Mouse (Mus musculus) R1 (cell line): ENCODE results near the gene Madd.
A peak's percentile ranks its signal among the peaks of the same experiment; 100 is the strongest.

Experiments
- DNase-seq: peaks from one replicate; pipeline ENCODE4 v3.0.0-alpha.2; 2018; ENCODE audit warnings: low read depth, low spot score

Gene Madd

DNA sequence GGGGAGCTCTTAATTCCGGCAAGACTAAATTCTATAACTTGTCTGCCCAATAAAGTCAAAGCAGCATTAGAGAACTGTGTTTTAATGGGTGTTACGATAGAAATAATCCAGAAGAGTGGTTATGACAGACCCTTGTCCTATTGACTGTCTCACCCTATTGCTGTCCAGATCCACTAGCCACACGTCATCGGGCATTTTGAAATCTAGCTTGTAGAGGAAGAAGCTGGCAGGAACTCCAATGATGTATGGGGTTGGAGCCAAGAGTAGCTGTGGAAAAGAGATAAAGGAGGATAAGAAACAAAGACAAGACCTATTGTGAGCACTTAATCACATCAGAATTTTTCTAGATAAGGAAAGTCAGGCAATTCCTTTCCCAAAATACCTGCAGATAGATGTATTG is 8.1 kb downstream of the Madd start:
- no peak for DNase-seq

DNA sequence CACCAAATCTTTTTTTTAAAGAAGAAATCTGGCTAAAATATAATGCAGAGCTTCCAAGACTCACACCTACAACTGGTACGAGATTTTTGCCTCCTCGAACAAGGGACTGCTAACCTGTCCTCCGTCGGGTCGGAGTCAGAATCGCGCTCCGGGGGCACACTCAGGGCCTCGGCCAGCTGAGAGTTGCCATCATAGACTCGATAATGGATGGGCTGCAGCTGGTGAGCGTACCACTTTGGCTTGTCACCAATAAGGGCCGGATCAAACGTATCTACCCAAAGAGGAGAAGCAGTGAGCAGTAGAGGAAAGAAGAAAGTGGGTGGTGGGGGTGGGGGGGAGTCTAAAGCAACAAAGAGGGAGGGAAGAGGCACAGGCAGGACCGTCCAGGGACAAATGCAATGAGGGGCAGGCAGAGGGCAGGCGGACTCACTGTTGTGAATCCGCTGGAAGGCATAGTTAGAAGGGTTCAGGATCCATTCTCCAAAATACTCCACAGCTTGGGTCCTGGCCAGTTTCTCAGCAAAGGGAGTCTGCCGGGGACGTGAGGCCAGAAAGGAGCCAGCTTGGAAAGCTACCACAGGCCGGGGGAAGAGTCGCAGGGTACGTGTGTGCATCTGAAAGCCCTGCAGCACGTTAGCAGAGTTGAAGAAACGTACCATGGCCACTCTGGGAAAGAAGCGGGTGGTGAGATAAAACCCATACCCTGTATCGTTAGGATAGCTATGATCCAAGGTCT is 13.9 kb downstream of the Madd start:
- DNase-seq: no peak

DNA sequence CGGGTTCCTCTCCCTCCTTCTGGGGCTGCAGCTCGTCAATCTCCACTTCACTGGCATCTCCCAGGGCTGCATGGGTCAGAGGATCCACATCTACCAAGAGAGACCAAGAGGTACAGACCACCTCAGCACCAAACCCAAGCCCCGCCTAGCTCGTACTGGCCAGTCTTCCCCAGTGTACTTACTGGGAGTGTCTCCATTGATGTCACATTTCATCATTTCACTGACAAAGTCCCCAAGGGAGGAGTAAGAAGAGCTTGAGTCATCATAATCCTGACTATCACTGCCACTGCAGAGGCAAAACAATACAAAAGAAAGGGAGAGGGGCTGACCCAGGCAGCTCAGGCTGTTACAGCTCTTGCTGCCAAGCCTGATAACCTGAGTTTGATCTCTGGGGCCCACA is 16.0 kb downstream of the Madd start:
- no peak for DNase-seq

DNA sequence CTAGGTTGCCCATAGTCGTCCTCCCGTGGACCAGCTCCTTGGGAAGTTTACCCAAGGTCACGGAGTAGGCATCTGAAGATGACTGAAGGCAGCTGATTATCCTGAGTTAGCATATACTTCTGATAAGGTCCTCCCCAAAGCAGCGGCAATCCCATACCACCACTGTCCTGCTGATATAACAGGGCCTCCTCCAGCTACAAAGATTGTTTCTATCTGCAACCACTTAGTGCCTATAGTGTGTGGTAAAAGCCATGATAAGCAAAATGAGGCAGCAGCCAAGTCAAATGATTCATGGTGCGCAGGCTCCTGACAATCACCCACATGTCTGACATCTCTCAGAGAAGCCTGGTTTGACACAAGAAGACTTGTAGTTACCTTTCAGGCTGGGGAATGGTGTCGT is 18.6 kb downstream of the Madd start:
- no peak for DNase-seq

DNA sequence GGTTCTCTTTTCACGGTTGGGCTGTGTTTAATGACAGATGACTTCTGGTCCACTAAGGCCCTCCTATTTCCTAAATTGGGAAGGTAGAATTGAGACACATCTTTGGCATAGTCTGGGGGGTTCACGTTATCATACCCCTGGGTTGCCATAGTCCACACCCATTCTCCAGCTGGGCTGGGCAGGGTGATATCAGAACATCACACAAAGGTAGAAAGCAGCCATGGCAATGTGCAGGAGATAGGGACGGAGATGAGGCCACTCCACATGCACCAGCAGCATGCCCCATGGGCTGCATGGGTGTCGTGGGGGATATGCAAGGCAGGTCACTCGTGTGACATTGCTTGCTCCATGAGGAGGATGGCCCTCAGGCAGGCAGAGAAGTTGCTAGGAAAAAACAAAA is 20.1 kb downstream of the Madd start:
- DNase-seq: no peak

DNA sequence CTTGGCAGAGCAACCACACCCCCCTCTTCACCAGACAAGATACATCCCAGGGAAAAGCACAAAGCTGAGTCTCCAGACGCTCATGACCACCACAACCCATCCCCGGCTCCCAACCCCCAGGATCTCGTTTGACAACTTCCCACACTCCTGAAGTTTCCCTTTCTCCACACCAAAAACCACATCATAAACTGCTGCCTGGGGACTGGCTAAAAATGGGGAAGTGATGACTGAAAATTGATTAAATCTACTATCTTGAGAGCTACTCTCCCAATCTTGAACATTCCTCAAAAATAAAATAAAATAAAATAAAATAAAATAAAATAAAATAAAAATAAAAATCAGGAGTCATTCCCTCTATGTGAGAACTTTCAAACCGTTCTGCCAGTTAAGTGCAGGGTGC is 20.7 kb downstream of the Madd start:
- no peak for DNase-seq

DNA sequence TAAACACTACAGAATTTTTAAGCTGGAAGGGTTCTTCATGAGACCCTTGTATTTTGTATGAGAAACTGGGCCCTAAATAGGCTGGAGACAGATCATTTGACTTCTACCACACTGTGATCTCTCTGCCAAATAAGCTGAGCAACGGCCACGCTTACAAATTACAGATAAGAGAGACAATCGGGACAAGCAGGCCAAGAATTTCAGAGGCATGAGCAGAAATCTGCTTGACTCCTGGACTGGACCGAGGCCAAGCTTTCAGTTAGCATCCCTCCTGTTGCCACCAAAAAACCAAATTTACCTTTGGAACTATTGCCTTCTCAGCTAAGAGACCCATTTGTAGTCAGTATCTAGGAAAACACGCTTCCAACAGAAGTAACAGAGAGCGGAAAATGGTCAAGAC is 23.0 kb downstream of the Madd start:
- no peak for DNase-seq

DNA sequence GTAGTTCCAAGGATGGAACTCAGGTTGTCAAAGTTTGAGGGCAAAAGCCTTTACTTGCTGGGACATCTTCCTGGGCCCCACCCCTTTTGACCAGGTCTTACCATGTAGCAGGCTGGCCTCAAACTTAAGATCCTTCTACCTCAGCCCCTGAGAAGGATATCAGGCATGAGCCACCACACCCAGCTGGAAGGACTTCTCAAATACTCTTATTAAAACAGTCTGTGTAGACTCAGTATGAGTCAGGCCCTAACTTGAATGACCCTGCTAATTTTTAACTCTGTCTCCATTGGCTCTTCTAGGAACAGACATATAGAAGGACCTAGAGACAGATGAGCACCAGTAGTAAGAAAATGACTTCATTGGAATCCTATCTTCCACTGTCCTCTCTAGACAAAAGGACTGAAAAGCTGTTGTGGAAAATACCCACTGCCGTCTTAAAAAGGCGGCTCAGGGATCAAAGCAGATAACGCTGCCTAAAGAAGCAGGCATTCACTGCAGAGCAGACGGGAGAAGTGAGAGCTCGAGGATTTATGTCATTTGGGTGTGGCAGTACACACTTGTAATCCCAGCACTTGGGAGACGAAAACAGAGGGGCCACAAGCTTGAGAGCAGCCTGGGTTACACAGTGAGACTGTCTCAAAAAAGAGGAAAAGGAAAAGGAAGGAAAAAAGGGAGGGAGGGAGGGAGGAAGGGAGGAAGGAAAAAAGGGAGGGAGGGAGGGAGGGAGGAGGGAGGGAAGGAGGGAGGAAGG is 26.5 kb downstream of the Madd start:
- no peak for DNase-seq

DNA sequence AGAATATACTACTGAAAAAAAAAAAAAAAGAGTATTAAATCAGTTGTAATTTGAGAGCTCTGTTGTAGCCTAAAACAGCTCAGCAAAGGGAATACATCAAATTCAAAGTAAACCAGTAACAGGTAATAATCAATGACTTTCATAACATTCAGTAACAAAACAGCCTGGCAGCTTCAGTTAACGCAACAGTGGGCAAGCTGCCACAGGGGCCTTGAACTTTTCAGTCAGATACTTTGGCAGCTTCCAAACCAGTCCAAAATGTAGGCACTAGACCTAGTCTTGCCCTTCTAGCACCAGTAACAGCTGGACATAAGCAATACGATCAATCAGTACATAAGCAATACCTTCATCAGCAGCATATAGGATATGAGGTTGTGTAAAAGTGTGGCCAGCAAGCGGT is 29.5 kb downstream of the Madd start:
- no peak for DNase-seq

DNA sequence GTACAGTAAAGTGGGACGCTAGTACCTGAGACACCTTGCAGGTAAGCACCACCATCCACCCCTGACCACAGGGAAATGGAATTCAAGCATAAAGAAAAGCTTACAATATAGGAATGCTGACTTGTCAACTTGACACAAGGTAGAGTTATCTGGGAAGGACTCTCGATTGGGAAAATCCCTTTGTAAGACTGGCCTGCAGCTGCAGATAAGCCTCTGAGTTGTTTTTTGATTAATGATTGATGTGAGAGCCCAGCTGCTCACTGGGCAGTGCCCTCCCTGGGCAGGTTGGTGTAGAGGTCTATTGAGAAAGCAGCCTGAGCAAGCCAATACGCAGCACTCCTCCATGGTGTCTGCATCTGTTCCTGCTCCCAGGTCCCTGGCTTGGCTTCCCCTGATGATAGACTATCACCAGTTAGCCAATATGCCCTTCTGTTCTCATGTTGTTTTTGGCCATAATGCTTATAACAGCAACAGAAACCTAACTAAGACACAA is 30.7 kb downstream of the Madd start:
- no peak for DNase-seq

DNA sequence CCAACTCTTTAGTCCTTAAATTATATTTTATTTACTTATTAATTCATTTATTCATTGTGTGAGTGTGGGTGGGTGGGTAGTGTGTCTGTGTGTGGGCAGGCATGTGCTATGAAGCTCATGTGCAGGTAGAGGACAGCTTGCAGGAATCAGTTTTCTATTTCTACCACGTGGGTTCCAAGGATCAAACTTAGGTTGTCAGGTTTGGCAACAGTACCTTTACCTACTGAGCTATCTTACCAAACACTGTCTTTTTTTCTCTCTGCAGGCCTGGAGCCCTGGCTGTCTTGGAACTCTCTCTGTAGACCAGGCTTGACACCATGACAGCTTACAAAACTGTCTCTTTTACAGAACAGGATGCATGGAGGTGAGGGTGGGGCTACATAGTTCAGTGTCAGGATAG is 32.3 kb downstream of the Madd start:
- no peak for DNase-seq

DNA sequence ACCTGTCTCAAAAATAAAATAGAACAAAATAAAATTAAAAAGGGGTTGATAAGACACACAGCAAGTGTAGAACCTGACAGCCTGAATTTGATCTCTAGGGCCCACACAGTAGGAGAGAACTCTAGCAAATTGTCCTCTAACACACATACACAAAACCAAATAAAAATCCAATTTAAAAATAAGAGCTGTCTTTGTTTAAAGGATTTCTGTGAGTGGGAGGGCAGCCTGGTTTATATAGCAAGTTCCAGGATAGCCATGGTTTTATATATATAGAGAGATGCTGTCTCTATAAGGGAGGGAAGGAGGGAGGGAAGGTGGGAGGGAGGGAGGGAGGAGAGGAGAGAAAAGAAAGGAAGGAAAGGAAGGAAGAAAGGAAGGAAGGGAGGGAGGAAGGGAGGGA is 35.5 kb downstream of the Madd start:
- DNase-seq: no peak

DNA sequence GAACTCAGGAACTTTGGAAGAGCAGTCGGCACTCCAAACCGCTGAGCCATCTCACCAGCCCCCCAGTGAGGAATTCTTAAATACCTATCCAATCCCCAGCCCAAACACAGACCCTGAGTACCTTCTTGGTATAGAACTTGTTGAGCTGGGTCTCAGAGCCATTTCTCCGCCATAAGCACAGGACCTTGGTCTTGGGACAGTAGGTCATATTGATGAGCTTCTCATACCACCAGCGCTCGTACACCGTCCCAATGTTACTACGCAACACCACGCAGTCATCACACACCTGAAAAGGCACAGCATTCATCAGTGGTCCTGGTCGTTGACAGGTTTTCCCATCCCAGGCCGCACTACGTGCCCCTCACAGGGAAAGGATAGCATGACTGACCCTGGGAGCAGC is 40.2 kb downstream of the Madd start:
- no peak for DNase-seq

DNA sequence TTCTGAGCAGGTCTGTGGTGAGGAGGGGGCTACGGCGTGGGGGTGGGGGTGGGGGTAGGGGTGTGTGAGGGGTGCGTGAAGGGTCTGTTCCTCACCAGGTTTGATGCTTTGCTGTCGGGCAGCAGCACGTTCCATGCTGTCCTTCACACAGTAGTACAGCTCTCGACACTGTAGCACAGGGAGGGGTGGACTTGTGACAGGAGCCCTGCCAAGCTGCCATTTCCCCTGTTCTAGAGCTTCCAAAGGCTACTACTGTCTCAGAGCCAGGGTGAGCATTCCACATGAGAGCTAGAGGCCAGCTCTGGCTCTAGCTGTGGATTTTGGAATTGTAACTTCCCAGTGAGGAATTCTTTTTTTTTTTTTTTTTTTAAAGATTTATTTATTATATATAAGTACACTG is 40.7 kb downstream of the Madd start:
- no peak for DNase-seq

DNA sequence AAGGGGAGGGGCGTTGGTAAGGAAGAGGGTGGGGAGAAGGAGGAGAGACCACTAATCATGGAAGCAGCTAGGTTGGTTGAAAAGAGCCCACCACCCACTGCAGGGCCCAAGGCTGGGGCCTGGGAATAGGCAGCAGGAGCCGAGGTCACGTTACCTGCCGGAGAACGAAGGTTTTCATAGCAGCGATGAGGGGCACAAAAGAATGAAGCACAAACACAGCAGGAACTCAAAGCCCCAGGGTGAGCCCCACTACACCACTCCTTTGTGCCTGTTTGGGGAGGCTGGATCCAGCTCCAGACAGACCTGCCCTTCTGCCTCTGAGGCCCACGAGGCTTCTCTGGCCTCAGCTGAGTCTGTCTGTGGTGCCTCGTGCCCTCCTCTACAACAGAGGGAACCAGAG is 43.9 kb downstream of the Madd start:
- peak; percentile 49 for DNase-seq

DNA sequence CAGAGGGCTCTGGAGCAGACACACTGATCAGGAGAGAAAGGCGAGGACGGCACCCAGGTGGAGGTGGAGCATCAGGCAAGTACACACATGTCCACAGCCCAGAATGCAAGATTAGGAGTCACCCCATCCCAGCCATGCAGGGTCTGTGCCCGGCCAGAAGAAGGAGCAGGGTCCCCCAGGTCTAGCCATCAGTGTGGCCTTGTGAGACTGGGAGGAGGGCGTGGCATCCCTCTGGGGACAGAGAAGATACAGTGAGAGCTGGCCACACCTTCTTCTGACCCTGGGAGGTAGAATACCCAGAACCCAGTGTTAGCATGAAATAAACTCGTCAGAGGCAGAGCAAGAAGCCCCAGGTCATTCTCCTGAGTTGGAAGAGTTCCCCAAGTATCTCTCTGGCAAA is 44.3 kb downstream of the Madd start:
- DNase-seq: peak; percentile 32

DNA sequence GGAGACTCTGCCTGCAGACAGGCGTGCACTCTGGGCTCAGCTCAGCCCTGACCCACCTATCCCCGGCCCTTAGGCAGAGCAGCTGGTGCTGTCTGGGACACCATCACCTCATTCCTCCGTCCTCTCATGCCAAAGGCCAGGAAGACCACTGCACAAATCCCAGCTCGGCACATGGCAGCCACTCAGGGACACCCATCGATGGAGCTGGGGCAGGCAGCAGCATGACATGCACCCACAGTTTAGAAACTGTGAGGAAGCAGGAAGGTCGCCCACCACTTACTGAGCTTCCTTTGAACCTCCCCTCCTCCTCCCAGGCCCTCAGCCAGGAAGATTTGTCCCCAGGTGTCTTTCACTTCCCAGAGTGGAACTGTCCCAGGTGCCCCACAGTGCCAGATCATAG is 46.2 kb downstream of the Madd start:
- DNase-seq: no peak

DNA sequence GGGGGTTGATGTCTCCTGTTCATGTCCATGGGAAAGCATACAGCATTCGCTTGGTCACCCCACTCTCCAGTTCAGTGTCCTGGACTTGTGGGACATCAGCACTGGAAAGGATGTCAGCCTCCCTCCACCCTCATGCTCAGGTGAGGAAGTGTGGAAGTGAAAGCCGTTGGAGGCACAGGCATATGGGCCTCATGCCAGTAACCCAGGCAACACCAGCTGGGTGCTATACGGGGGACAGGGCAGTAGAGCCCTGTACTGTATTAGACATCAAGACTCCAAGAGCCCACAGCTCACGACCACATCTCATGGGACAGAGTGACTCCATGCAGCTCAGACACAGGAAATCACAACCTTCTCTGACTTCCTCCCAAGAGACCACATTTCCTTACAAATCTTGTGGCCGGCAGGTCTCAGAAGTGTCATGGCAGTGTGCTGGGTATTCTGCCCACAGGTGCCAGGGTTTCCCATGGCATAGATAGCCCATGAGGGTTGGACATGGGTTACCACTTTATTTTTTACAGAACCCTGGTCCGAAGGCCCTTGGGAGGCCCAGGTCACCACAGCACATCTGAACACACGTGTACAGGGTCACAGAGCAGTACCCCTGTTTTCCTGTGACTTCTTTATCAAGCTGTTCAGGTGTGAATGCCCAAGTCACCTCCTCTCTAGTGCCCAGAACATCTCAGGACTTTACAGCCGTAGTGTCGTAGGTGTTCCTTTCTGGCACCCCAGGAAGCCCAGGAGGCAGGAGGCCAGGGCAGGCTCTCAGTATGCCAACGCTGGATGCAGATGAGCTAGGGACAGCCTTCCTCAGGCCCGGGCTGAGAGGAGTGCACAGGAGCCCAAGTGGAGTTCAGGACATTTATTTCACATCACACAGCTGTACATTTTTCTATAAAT is 46.9 kb downstream of the Madd start:
- DNase-seq: no peak

DNA sequence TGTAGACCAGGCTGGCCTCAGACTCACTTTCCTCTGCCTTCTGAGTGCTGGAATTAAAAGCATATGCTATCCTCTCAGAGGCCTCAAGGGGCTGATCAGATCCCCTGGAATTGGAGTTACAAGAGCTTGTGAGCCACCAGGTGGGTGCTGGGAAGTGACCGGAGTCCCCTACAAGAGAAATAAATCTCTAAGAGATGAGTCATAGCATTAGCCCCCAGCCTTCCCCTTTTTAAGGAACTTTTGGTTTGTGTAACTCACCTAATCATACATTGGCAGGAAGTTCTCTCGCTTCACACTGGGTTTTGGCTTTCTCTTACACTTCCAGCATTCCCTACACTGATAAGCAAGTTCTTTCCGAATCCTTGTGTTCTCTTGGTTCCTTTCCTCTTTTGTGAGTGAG is 51.6 kb downstream of the Madd start:
- no peak for DNase-seq

DNA sequence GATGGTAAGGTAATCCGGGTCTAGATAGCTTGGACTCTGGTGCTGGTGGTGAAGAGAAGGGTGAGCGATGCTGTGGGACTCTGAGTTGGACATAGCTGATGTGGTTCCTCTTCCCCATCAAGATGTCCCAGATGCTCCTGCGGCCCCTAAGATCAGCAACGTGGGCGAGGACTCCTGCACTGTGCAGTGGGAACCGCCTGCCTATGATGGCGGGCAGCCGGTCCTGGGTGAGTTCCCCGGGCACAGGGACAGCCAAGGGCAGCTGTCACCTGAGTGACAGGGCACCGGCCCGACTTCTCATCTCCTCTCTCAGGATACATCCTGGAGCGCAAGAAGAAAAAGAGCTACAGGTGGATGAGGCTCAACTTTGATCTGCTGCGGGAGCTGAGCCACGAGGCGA is 52.4 kb downstream of the Madd start:
- DNase-seq: no peak

DNA sequence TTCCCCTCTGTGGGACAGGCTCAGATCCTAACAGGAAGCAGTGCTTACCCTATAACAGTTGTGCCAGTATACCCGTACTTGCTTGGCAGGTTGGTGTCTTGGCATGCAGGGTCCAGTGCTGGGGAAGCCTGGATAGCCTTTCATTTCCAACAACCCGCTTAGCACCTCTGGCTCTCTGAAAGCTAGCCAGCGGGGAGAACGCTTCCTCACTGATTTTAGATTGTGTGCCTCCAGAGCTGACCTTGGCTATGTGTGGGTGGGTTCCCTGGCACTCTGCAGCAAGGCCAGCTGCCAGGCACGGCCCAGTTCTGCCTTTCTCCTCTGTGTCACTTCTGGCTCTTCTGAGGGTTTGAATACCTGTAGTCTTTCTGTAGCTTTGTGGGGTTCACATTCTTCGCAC is 53.5 kb downstream of the Madd start:
- no peak for DNase-seq

DNA sequence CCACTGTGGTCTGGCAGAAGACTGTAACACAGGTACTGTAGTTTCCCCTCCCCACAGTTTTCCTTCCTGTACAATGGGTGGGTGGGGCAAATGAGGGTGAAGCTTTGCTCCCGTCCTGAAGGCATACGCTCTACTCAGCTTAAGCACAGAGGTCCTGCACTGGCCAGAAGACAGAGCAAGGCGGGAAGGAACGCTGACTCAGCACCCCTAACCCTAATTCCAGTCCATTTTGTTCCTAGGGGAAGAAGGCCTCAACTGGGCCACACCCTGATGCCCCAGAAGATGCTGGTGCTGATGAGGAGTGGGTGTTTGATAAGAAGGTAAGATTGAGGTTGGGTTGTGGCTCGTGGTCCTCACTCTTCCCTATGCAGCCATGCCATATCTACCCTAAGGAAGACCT is 54.9 kb downstream of the Madd start:
- no peak for DNase-seq
